Mouse (Mus musculus) kidney, adult 2 months (tissue): ENCODE measurements around the gene 4931414P19Rik.

ENCODE experiments used
- CTCF ChIP-seq: fragments of 200-500 bp; conservative IDR thresholded peaks from 2 replicates; pipeline ENCODE4 v1.5.1; 2011; ENCODE audit warnings: low read depth, mild to moderate bottlenecking, control low read depth, low read length, moderate library complexity, mixed read lengths; ENCODE audit not compliant: insufficient read depth, insufficient read length
- POLR2A ChIP-seq: fragments of 200-500 bp; IDR thresholded peaks from one replicate; pipeline ENCODE4 v1.6.1; 2011; ENCODE audit warnings: low read depth, low read length, control low read depth

DNA sequence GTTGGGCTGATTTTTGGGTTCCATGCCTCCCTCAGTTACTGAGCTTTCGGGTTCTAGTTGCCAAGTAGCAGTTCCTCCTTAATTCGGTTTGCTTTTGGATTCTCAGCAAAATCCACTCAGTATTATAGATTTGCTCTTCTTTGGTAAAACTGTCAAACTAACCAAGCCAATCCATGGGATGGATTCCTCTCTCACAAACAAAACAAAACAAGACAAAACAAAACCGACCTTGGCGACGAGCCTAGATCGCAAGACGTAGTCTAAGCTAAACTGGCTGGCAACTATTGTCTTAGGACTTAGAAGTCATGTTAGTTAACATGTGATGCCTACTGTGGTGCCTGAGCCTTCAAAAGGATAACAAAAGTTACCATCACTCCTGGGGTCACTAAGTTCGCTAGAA, 2.1 kb downstream of the 4931414P19Rik start:
- no peak for TF ChIP-seq CTCF
- TF ChIP-seq POLR2A: no peak
